In the genomic region with DNA sequence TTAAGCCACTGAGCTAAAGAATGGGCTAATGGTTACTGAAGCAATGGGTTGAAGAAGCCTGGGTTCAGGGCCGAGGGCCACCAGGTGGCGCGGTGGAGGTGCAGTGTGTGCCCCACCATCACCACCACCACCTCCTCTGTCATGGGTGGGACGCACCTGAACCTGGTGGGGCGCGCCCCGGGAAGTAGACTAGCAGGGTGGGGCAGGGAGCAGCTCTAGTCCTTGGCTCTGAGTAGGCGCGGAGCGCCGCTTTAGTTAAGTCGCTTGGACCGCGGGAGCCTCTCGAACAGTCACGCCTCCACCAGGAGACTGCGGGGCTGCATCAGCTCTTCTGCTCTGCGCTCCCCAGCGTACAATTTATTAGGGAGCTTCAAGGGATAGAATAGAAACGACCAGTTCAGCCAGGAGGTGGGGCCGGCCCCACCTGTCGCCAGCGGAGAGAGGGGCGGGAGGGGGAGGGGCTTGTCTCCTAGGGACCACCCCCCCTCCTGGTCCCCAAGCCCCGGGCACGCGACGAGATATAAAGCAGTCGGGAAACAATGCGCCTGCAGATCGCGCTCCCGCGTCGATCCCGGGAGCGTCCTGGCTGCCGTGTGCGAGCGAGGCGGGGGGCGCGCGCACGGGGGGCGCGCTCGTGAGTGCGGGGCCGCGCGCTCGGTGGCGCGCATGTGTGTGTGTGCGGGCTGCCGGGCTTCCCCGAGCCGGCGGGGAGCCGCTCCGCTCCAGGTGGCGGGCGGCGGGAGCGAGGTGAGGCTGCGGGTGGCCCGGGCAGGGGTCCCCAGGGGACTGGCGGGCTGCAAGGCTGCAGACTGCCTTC, we compare ENCODE assay signal across 1 mouse cellular context.
A peak's percentile ranks its signal among the peaks of the same experiment; 100 is the strongest.
TF ChIP-seq lines count a peak whose summit lies in the region.

Gene Mycl, plus strand, starts transcription at position 249 of the 817 bp plus-strand sequence.

TF ChIP-seq in CH12.LX, 34 proteins besides CTCF, POLR2A, EP300 and RAD21 (continued from another document):
- 0 out of 2 replicates have a peak, but pooled peaks have one; percentile 35 for TF ChIP-seq MEF2A (IDR thresholded peaks at IDR 0.05; ENCODE audit: borderline replicate concordance, low read depth, low read length)
- peak; percentile 69; the same call in 1 of the 2 replicates for TF ChIP-seq MXI1 (IDR thresholded peaks at IDR 0.05; ENCODE audit: low read depth, low read length)
- TF ChIP-seq ZC3H11A (IDR thresholded peaks at IDR 0.05; ENCODE audit: low read depth, low read length) = peak; percentile 56
- TF ChIP-seq MYC (IDR thresholded peaks at IDR 0.05; ENCODE audit: low read depth, low read length) = 0 out of 2 replicates have a peak, but pooled peaks have one; percentile 19
